Mouse (Mus musculus) ES-E14 (cell line): Measurements from ENCODE around the gene Lpcat2b.

Experiments
- MAFK ChIP-seq: IDR thresholded peaks from 2 replicates; pipeline ENCODE4 v1.6.1; 2014; ENCODE audit warnings: mild to moderate bottlenecking, low read depth, low read length, inconsistent platforms; ENCODE audit not compliant: insufficient read depth
- ZC3H11A ChIP-seq: IDR thresholded peaks from 2 replicates; pipeline ENCODE4 v1.6.1; 2012; ENCODE audit warnings: low read depth, mild to moderate bottlenecking, inconsistent platforms, low read length, borderline replicate concordance

DNA sequence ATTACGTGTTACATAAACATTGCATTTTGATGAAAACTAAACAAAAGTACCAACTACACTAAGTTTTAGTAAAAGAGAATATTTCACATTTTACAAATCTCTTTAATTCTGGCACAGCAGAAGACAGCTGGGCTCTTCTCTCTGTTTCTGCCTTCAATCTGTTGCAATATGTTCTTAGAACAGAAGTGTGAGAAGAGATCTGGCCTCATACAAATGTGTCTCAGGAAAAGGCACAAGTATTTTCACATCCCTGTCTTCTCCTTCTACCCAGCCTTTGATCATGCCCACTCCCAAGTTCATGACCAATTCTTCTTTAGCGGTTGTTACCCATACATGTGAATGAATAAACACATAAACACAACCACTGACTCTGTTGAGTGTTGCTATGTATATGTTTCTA is 16.3 kb upstream of the Lpcat2b start:
- TF ChIP-seq MAFK (no peak), ZC3H11A (no peak)
